In the genomic region with DNA sequence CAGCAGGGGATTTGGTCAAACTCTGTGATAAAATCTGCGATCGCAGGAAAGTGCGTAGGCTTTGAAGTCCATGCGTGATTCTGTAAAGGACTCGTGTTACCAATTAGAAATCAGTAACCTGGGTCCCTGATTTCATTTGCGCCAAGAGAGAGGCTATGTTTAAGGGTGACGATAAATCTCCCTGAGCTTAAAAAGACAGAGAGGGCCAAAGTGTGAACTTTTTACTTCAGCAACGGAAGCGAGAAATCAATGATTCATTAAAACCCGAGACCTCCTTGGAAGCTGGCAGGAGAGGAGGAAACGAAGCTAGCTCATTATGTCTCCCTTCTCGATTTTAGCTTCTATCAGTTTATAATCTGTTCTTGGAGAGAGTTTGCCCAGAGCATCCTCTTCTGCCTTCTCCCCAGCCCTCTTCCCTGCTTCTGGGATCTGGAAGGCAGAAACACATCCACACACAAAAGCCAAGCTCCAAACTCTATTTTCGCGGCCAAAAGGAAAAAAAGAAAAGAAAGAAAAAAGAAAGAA, we compare ENCODE assay signal across 9 mouse cellular contexts. TPM values are rescaled to one million over a fixed set of nuclear protein-coding genes. Genes with fewer than 3 reads are reported as not detected.
DNase-seq lines count a peak whose midpoint lies in the region; ATAC-seq and TF ChIP-seq lines count a peak whose summit lies in the region.
"Had no signal": no experiment of that assay in that cellular context is flagged by ENCODE, and none has a peak within 500 bp of the region (broad histone marks: within the 10 kb centered on the region; RNA-seq: fewer than 3 reads in every experiment).

No protein-coding gene starts in this region.

- peak overlapping the region; percentile 9; the same call in 1 of the 2 replicates for H3K9ac ChIP-seq in intestine, embryonic 16.5 days (ENCODE audit: low read depth, low read length)
- no peak overlapping the region for H3K9ac ChIP-seq in midbrain, embryonic 16.5 days (ENCODE audit: low read depth, low read length)

- no peak overlapping the region for H3K27ac ChIP-seq in gastrocnemius, adult 2 months
- no peak overlapping the region for H3K27ac ChIP-seq in intestine, embryonic 16.5 days (ENCODE audit: low read length)
- no peak overlapping the region for H3K27ac ChIP-seq in midbrain, embryonic 16.5 days (ENCODE audit: low read length)

- no peak for TF ChIP-seq CTCF in gastrocnemius, adult 2 months (IDR thresholded peaks at IDR 0.05)

- intact Hi-C loops in gastrocnemius, adult 2 months (cut with DNase I), result no loop called here

- WGBS in intestine, embryonic 16.5 days, result 1% methylated on average over 14 of the region's 14 CpGs
- WGBS in midbrain, embryonic 16.5 days, result under 1% methylated on average over 14 of the region's 14 CpGs

- peaks cover 7% of the 10 kb centered on the region for H3K4me1 ChIP-seq in intestine, embryonic 16.5 days (ENCODE audit: control insufficient read depth, insufficient read depth, low read length)
- H3K4me1 ChIP-seq in midbrain, embryonic 16.5 days (ENCODE audit: control insufficient read depth, insufficient read depth, low read length), result peaks cover 17% of the 10 kb centered on the region; the same call in 1 of the 2 replicates

- no peaks in the 10 kb centered on the region for H3K36me3 ChIP-seq in intestine, embryonic 16.5 days (ENCODE audit: control insufficient read depth, insufficient read depth, low read length)
- H3K36me3 ChIP-seq in midbrain, embryonic 16.5 days (ENCODE audit: control insufficient read depth, insufficient read depth, low read length), result no peaks in the 10 kb centered on the region

- H3K4me3 ChIP-seq in gastrocnemius, adult 2 months, result peak overlapping the region; percentile 70
- peak overlapping the region; percentile 55 for H3K4me3 ChIP-seq in intestine, embryonic 16.5 days (ENCODE audit: low read length)
- peak overlapping the region; percentile 45 for H3K4me3 ChIP-seq in midbrain, embryonic 16.5 days (ENCODE audit: low read depth, low read length)

- H3K9me3 ChIP-seq in intestine, embryonic 16.5 days (ENCODE audit: control insufficient read depth, low read length), result no peaks in the 10 kb centered on the region
- H3K9me3 ChIP-seq in midbrain, embryonic 16.5 days (replicated peaks; ENCODE audit: control insufficient read depth, low read length, poor library complexity, severe bottlenecking), result no peaks in the 10 kb centered on the region

- DNase-seq in gastrocnemius, adult 2 months, result no peak
- DNase-seq in gastrocnemius, postnatal 4 days (ENCODE audit: low spot score in 2 of 2), result no peak
- DNase-seq in embryo, embryonic 9.5 days (ENCODE audit: extremely low spot score), result peak; percentile 34
- DNase-seq in right cerebral cortex, postnatal 36 days (ENCODE audit: low spot score in 2 of 2), result no peak
- DNase-seq in frontal cortex, postnatal 10 days (ENCODE audit: low spot score in 2 of 2), result no peak
- DNase-seq in testis, postnatal 14 days (ENCODE audit: low spot score), result no peak
- DNase-seq: thymus, adult 2 months had no signal

- H3K27me3 ChIP-seq in intestine, embryonic 16.5 days (replicated peaks; ENCODE audit: control insufficient read depth, insufficient read depth, low read length), result peaks cover 5% of the 10 kb centered on the region; the same call in 1 of the 2 replicates
- H3K27me3 ChIP-seq in midbrain, embryonic 16.5 days (ENCODE audit: control insufficient read depth, insufficient read depth, low read depth, low read length), result peaks cover 13% of the 10 kb centered on the region

- peak overlapping the region; percentile 90 for H3K4me2 ChIP-seq in intestine, embryonic 16.5 days (ENCODE audit: low read depth, low read length)
- peak overlapping the region; percentile 70 for H3K4me2 ChIP-seq in midbrain, embryonic 16.5 days (ENCODE audit: low read length)

- no peak for ATAC-seq in intestine, embryonic 16.5 days
- ATAC-seq in midbrain, embryonic 16.5 days, result no peak

RNA-seq across cellular contexts. Expression of a gene that starts 44.1 kb away (rescaled TPM):
- total RNA-seq in gastrocnemius, adult 2 months (2021), result under 1 TPM; 0.17 to 0.18 TPM
- total RNA-seq in gastrocnemius, postnatal 4 days (2021), result 1 to 10 TPM; 3.3 to 4.2 TPM
- polyA plus RNA-seq in intestine, embryonic 16.5 days (2015; fragmentation: Nextera tagmentation; extraction: Ambion mirVana), result 2.0 and 2.4 TPM in 2 replicates
- polyA plus RNA-seq in midbrain, embryonic 16.5 days (2015; fragmentation: Nextera tagmentation; extraction: Ambion mirVana), result 1.0 and 1.3 TPM in 2 replicates
